Mouse (Mus musculus): ENCODE measurements at regions not wholly inside any gene's neighbourhood (a gene's known extent, or its start where the extent isn't known, plus 50 kb on each side); places are given as distances from the start of the nearest gene placed in this dataset.

GRCm38 (mm10) chr10:53852091-53852490, 101.2 kb upstream of the Fam184a start:
- DNase-seq (ENCODE audit: low spot score in 2 of 2): no peak

GRCm38 (mm10) chr10:53850568-53850967, 99.6 kb upstream of the Fam184a start:
- DNase-seq (ENCODE audit: low spot score in 2 of 2): no peak

- DNase-seq (ENCODE audit: low spot score in 2 of 2): no peak
Observed at GRCm38 (mm10) chr10:53813244-53813620, 62.3 kb upstream of the Fam184a start.

GRCm38 (mm10) chr10:53812597-53813243, 61.8 kb upstream of the Fam184a start:
- no peak for DNase-seq (ENCODE audit: low spot score in 2 of 2)

- peak; percentile 19 to 28 for DNase-seq (ENCODE audit: low spot score in 2 of 2)
Observed at GRCm38 (mm10) chr10:53811904-53812596, 61.1 kb upstream of the Fam184a start.

- DNase-seq (ENCODE audit: low spot score in 2 of 2): no peak
Observed at GRCm38 (mm10) chr10:53806697-53807096, 55.8 kb upstream of the Fam184a start.

GRCm38 (mm10) chr10:53801048-53801641, 50.2 kb upstream of the Fam184a start:
- DNase-seq (ENCODE audit: low spot score in 2 of 2): no peak
